ENCODE assay signal across 8 mouse cellular contexts in the genomic region with DNA sequence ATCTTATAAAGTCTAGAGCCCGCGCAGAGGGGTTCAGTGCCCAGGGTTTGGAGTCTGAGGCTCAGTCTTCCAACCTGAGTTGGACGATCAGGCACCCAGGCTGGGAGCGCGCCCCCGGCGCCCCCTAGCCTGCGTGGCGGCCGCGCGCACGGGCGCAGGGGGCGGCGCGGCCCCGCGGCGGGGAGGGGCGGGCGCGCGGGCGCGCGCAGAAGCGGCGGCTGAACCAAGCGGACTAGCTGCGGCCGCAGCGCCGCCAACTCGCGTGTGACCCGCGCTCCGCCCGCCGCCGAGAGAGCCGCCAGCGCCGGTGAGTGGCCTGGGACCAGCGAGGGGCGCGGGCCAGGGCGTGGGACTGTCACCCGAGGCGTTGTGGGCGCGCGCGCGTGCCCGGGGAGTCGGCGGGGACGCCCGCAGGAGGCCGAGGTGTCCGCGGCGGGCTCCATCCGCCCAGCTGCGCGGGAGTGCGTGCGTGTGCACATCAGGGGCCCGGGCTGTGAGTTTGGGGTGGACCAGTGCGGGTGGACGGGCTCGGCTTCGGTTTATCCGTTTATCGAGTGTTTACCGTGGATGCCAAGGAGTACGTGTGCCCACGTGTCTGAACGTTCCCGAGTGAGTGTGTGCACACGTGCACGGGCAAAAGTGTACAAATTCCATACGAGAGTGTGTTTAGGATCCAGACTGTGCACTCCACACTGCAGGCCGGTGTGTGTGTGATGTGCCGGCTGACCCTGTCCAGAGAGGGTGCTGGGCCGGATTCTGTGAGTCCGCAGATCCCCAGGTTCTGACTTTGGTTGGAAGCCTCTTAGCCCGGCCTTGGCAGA. TPM values are rescaled to one million over a fixed set of nuclear protein-coding genes. Genes with fewer than 3 reads are reported as not detected.
A peak's percentile ranks its signal among the peaks of the same experiment; 100 is the strongest.
DNase-seq lines count a peak whose midpoint lies in the region; ATAC-seq lines count a peak whose summit lies in the region.

Gene Nek6, plus strand, starts transcription at position 157 of the 821 bp plus-strand sequence.

- WGBS in hindbrain, embryonic 11.5 days = under 1% methylated on average over 65 of the region's 90 CpGs

- H3K27me3 ChIP-seq in hindbrain, embryonic 11.5 days (ENCODE audit: control insufficient read depth, insufficient read depth, low read length) = no peaks in the 10 kb centered on the region

- peak within 1 kb of the TSS; percentile 43; the same call in 1 of the 2 replicates for H3K27ac ChIP-seq in hindbrain, embryonic 11.5 days (ENCODE audit: low read depth, low read length)

- no peaks in the 10 kb centered on the region for H3K36me3 ChIP-seq in hindbrain, embryonic 11.5 days (ENCODE audit: control insufficient read depth, insufficient read depth, low read length)

- H3K4me3 ChIP-seq in hindbrain, embryonic 11.5 days (ENCODE audit: low read depth, low read length) = peak within 1 kb of the TSS; percentile 82

- peak within 1 kb of the TSS; percentile 73 for H3K4me2 ChIP-seq in hindbrain, embryonic 11.5 days (replicated peaks; ENCODE audit: low read depth, low read length)

- ATAC-seq in frontal cortex, adult (ENCODE audit: low TSS enrichment) = peak; percentile 61
- peak; percentile 84 for ATAC-seq in hindbrain, embryonic 11.5 days (ENCODE audit: low FRiP score)

- H3K9me3 ChIP-seq in hindbrain, embryonic 11.5 days (ENCODE audit: control insufficient read depth, low read length) = no peaks in the 10 kb centered on the region

- H3K9ac ChIP-seq in hindbrain, embryonic 11.5 days (ENCODE audit: low read depth, low read length) = peak within 1 kb of the TSS; percentile 84

- peaks cover 9% of the 10 kb centered on the region; the same call in 1 of the 2 replicates for H3K4me1 ChIP-seq in hindbrain, embryonic 11.5 days (replicated peaks; ENCODE audit: control insufficient read depth, insufficient read depth, low read length)

- DNase-seq in Muller cell, postnatal 12 days (ENCODE audit: inconsistent ontology term) = peak; percentile 76
- peak; percentile 67 for DNase-seq in cerebellum, adult 11-12 months
- peak; percentile 84 for DNase-seq in hindbrain, embryonic 11.5 days (ENCODE audit: low spot score)
- DNase-seq in layer of hippocampus, postnatal 36 days = peak; percentile 67 to 71
- peak; percentile 61 for DNase-seq in lung, postnatal 36 days
- DNase-seq in right cerebral cortex, adult 2 months (ENCODE audit: low spot score in 2 of 2) = peak; percentile 56 to 76
- no peak for DNase-seq in c-Kit-positive CD71-positive TER-119-positive erythroid progenitor cells, embryonic 14.5 days (ENCODE audit: low spot score)

RNA-seq across cellular contexts. Expression of gene Nek6, which starts in this region (rescaled TPM):
- polyA plus RNA-seq in hindbrain, embryonic 11.5 days (2014; fragmentation: Nextera tagmentation; extraction: Ambion mirVana) = 84.5 and 87.8 TPM in 2 replicates
- 10 to 100 TPM; 40.8 to 42.7 TPM for total RNA-seq in layer of hippocampus, postnatal 36 days (2021)
